Mouse (Mus musculus): ENCODE measurements around the gene Gm21958. TPM values are rescaled to one million over a fixed set of nuclear protein-coding genes. Genes with fewer than 3 reads are reported as not detected.

Gm21958 gene
- polyA plus RNA-seq, 1 experiment, result not detected

- peaks cover 43% of the 10 kb centered on the region for H3K36me3 ChIP-seq (ENCODE audit: control insufficient read depth, insufficient read depth)
- no peak overlapping the region for H3ac ChIP-seq (ENCODE audit: control insufficient read depth, insufficient read length)
- no peak overlapping the region for H3K4me3 ChIP-seq
- no peak overlapping the region for H3K4me2 ChIP-seq (ENCODE audit: low read depth)
- no peak for TF ChIP-seq CEBPB (IDR thresholded peaks at IDR 0.05; ENCODE audit: insufficient read depth, poor library complexity, severe bottlenecking)
- no peak for TF ChIP-seq POLR2AphosphoS2 (IDR thresholded peaks at IDR 0.05; ENCODE audit: insufficient read length, low read depth)
- TF ChIP-seq TCF12 (IDR thresholded peaks at IDR 0.05; ENCODE audit: insufficient read depth, poor library complexity, severe bottlenecking), result no peak
- no peak for TF ChIP-seq REST (IDR thresholded peaks at IDR 0.05; ENCODE audit: insufficient read depth, insufficient read length)
- TF ChIP-seq MYOG (IDR thresholded peaks at IDR 0.05; ENCODE audit: control insufficient read depth in 1 of 3, insufficient read depth in 1 of 3, insufficient read length in 2 of 3, low read depth in 2 of 3), result no peak
- no peak for TF ChIP-seq E2F4 (IDR thresholded peaks at IDR 0.05; ENCODE audit: insufficient read depth)
- peaks cover 4% of the 10 kb centered on the region for H3K79me2 ChIP-seq (ENCODE audit: control insufficient read depth, insufficient read depth)
- no peaks in the 10 kb centered on the region for H3K27me3 ChIP-seq (ENCODE audit: control insufficient read depth, insufficient read depth, insufficient read length)
Observed at GRCm38 (mm10) chr3:54741965-54742364, 27.8 kb upstream of the Gm21958 start.

GRCm38 (mm10) chr3:54737317-54737716 is 23.2 kb upstream of the Gm21958 start:
- Histone ChIP-seq H3K4me3 (no peak overlapping the region), H3K79me2 (ENCODE audit: control insufficient read depth, insufficient read depth) (peaks cover 27% of the 10 kb centered on the region)

GRCm38 (mm10) chr3:54736101-54736927 is 22.2 kb upstream of the Gm21958 start:
- H3K4me3 ChIP-seq, result peak overlapping the region; percentile 90
- peaks cover 27% of the 10 kb centered on the region for H3K79me2 ChIP-seq (ENCODE audit: control insufficient read depth, insufficient read depth)
- TF ChIP-seq REST (IDR thresholded peaks at IDR 0.05; ENCODE audit: insufficient read depth, insufficient read length) (no peak), POLR2A (IDR thresholded peaks at IDR 0.05; ENCODE audit: insufficient read length, low read depth) (peak; percentile 35), CEBPB (IDR thresholded peaks at IDR 0.05; ENCODE audit: insufficient read depth, poor library complexity, severe bottlenecking) (peak; percentile 27; the same call in 1 of the 2 replicates)
- no peaks in the 10 kb centered on the region for H3K27me3 ChIP-seq (ENCODE audit: control insufficient read depth, insufficient read depth, insufficient read length)
- H3ac ChIP-seq (ENCODE audit: control insufficient read depth, insufficient read length), result peak overlapping the region; percentile 82
- peak overlapping the region; percentile 97 for H3K4me2 ChIP-seq (ENCODE audit: low read depth)
- H3K36me3 ChIP-seq (ENCODE audit: control insufficient read depth, insufficient read depth), result peaks cover 13% of the 10 kb centered on the region

More at GRCm38 (mm10) chr3:54737317-54737716, 23.2 kb upstream of the Gm21958 start:
- Histone ChIP-seq H3K4me2 (ENCODE audit: low read depth) (no peak overlapping the region), H3K27me3 (ENCODE audit: control insufficient read depth, insufficient read depth, insufficient read length) (no peaks in the 10 kb centered on the region), H3K36me3 (ENCODE audit: control insufficient read depth, insufficient read depth) (peaks cover 11% of the 10 kb centered on the region), H3ac (ENCODE audit: control insufficient read depth, insufficient read length) (no peak overlapping the region)
- TF ChIP-seq MYOG (IDR thresholded peaks at IDR 0.05; ENCODE audit: control insufficient read depth in 1 of 3, insufficient read depth in 1 of 3, insufficient read length in 2 of 3, low read depth in 2 of 3) (no peak), REST (IDR thresholded peaks at IDR 0.05; ENCODE audit: insufficient read depth, insufficient read length) (no peak), POLR2A (IDR thresholded peaks at IDR 0.05; ENCODE audit: insufficient read length, low read depth) (no peak), TCF3 (IDR thresholded peaks at IDR 0.05; ENCODE audit: insufficient read length, low read depth) (no peak), MAX (IDR thresholded peaks at IDR 0.05; ENCODE audit: low read depth) (no peak), CEBPB (IDR thresholded peaks at IDR 0.05; ENCODE audit: insufficient read depth, poor library complexity, severe bottlenecking) (no peak), POLR2AphosphoS2 (IDR thresholded peaks at IDR 0.05; ENCODE audit: insufficient read length, low read depth) (no peak), USF1 (IDR thresholded peaks at IDR 0.05; ENCODE audit: low read depth) (no peak), E2F4 (IDR thresholded peaks at IDR 0.05; ENCODE audit: insufficient read depth) (no peak)

- peaks cover 27% of the 10 kb centered on the region for H3K79me2 ChIP-seq (ENCODE audit: control insufficient read depth, insufficient read depth)
- peak; percentile 94 for TF ChIP-seq POLR2A (IDR thresholded peaks at IDR 0.05; ENCODE audit: insufficient read length, low read depth)
- TF ChIP-seq MYOG (IDR thresholded peaks at IDR 0.05; ENCODE audit: control insufficient read depth in 1 of 3, insufficient read depth in 1 of 3, insufficient read length in 2 of 3, low read depth in 2 of 3), result peak in 2 of 3 experiments; percentile 74 to 78
- no peak for TF ChIP-seq MAX (IDR thresholded peaks at IDR 0.05; ENCODE audit: low read depth)
- TF ChIP-seq POLR2AphosphoS2 (IDR thresholded peaks at IDR 0.05; ENCODE audit: insufficient read length, low read depth), result peak; percentile 96
- peak in 2 of 3 experiments; percentile 51 to 71 for TF ChIP-seq MYOD1 (IDR thresholded peaks at IDR 0.05; ENCODE audit: control insufficient read depth in 1 of 3, insufficient read length in 2 of 3, low read depth in 2 of 3)
- TF ChIP-seq TCF3 (IDR thresholded peaks at IDR 0.05; ENCODE audit: insufficient read length, low read depth), result no peak
- H3K36me3 ChIP-seq (ENCODE audit: control insufficient read depth, insufficient read depth), result peaks cover 14% of the 10 kb centered on the region
- peak within 1 kb of the TSS; percentile 90 for H3K4me3 ChIP-seq
- H3K4me2 ChIP-seq (ENCODE audit: low read depth), result peak within 1 kb of the TSS; percentile 97
- H3K27me3 ChIP-seq (ENCODE audit: control insufficient read depth, insufficient read depth, insufficient read length), result no peaks in the 10 kb centered on the region
- peak within 1 kb of the TSS; percentile 82 for H3ac ChIP-seq (ENCODE audit: control insufficient read depth, insufficient read length)
Observed at GRCm38 (mm10) chr3:54735247-54736046, 21.3 kb upstream of the Gm21958 start, which contains the start of the genes Exosc8 and Alg5. TSS of gene Exosc8 (minus strand) at chr3:54735393. TSS of gene Alg5 (plus strand) at chr3:54735539.
